Mouse (Mus musculus): ENCODE results near the gene Zzef1.

Gene Zzef1

GRCm38 (mm10) chr11:72923116-72923515 is 127.1 kb downstream of the Zzef1 start:
- no peak for DNase-seq

DNA sequence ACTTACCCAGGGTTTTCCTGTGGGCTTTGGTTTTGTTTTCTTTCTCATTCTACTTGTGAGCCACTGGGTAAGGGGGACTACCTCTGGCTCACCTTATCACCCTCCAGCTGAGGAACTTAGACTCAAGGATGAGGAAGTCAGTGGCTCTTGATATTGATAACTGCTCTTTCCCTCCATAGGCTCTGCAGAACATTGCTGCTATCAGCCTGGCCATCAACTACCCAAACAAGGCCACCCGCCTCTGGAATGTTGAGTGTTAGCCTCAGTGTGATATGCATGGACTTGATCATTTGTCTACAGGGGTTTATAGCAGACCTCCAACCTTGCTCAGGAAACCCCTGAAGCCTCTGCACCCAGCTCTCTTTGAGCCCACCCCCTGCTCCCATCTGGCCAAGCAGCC is 128.4 kb downstream of the Zzef1 start:
- DNase-seq, result no peak

DNA sequence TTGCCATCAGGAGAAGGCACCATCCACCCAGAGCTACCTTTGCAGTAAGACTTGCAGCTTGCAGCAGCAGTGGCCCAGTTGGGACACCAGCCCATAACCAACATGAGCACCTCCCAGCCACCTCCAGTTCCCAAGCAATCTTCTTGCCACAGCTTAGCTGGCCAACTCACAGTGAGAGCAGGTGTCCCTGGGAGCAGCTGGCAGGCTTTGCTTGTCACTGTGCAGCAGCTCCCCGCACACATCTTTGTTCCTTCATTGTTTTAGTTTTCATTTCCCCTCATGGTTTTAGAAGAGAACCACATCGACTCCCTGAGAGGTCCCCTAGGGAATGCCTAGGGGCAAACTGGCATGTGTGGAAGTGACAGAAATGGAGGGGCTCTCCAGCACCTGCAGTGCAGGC is 129.0 kb downstream of the Zzef1 start:
- DNase-seq, result no peak

- DNase-seq, result peak; percentile 72
These were observed 130.3 kb downstream of the Zzef1 start for GRCm38 (mm10) chr11:72926226-72926890.

GRCm38 (mm10) chr11:72928516-72928915 is 132.5 kb downstream of the Zzef1 start:
- DNase-seq, result no peak

DNA sequence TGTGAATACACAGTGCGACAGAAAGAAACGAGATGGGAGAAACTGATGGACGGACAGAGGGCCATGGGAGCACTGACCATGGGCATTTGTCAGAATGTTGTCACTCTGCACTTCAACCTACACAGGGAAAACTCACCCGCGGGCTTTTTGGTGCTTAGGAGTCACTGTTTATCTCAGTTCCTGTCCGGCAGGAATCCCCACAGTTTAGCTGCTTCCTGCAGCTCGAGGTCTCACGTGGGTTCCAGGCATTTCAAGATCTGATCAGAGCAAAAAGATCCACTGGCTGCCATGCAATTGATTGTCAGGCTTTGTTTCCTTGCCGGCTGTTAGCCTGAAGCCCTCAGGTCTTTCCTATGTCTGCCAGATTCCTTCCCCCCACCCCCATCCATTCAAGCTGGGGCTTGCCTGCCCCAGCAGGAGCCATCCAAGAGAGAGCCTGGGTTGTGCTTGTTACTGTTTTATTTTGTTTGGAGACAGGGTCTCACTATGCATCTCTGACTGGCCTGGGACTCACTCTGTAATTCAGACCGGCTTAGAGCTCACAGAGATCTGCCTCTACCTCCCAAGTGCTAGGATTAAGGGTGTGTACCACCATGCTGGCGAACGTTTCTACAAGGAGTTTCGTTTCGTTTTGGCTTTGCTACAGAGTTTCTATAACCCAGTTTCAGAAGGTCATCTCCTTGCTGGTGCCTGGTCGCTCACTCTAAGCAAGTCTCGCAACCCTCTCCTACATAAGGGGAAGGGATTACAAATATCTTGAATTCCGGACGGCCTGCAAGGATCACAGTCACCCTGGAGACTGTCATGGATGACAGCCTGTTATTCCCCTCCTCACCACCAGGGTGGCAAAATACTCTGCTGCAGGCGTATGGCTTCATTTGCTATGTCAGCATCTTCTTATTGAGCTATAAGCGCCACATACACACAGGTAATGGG is 144.4 kb downstream of the Zzef1 start:
- peak; percentile 48 for DNase-seq

GRCm38 (mm10) chr11:72944996-72945793 is 149.2 kb downstream of the Zzef1 start:
- no peak for DNase-seq

DNA sequence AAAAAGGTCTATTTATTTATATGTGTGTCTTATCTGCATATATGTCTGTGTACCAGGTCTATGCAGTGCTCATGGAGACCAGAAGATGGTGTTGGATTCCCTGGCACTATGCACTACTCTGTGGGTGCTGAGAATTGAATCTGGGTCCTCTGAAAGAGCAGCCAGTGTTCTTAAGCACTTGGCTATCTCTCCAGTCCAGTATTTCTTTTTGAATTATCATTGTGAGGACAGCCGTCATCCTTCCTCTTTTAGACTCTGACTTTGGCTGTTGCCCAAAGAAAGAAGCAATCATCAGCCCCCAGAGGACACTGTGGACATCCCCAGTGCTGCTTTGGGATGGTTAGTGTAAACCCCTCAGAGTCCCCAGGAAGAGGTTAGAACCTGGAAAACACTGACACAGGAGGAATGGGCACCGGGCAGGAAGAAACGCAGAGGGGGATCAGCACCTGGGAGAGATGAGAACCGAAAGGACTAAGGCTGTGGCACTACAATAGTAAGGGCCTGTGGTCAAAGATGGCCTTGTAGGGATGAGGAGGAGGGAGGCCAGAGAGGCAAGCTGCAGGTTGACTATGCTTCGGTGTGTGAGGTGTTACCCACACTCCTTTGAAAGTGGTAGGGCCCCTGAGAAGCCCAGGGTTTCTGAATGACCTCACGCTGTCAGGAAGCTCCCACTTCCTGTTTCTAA is 150.0 kb downstream of the Zzef1 start:
- no peak for DNase-seq

GRCm38 (mm10) chr11:72946560-72947119 is 150.6 kb downstream of the Zzef1 start:
- DNase-seq, result no peak

DNA sequence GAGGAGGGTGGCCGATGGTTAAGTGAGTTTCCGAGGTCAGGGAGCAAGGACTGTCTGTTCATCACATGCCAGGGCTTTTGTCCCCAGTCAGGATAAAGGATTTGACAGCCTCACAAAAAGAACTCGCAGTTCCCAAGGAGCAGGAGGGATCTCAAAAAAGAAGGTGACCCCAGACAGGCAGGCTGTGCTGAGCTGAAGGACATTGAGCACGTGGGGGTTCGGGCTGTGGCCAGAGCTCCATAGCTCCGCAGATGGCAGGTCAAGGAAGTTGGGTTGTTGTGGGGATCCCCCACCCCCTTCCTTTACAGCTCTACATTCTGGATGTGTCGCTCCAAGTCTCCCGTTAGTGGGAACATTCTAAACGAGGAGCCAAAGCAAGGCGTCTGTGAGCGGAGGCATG is 151.8 kb downstream of the Zzef1 start:
- DNase-seq, result no peak

- no peak for DNase-seq
These were observed 152.2 kb downstream of the Zzef1 start for GRCm38 (mm10) chr11:72948254-72948653.

- DNase-seq, result no peak
These were observed 155.3 kb downstream of the Zzef1 start for GRCm38 (mm10) chr11:72951137-72952000.

DNA sequence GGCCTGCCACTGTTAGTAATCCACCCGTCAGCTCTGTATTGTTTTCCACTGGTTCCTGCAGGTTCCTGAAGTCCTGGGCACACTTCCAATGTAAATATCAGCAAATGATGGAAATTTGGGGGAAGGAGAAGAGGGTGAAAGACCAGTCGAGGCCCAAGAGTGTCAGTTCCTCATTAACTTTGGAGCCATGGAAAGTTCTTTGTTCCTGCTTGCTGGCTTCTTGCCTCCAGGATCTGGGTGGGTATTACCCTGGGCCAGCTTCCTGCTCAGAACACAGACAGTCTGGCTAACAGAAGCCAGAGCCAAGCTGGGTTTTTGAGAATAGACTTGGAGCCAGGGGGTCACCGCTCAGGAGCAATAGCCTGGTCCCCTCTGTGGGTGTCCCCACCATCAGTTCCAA is 156.2 kb downstream of the Zzef1 start:
- no peak for DNase-seq

DNA sequence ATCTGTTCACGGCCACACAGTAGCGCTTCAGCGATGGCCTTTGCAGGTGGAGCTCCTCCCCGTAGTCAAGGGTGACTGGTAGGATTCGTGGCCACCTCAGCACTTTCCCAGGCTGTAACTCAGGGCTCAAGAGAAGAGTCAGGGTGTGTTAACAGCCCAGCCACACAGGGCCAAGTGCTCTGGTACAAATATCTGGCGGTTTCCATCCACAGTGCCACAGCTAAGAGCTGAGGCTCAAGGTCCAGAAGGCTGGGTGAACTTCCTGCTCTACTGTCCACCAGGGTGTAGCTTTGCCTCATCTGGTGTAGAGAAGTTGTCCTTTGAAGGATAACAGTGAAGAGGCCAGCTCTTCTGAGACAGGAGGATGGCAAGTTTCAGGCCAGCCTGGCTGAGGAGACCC is 156.7 kb downstream of the Zzef1 start:
- no peak for DNase-seq

GRCm38 (mm10) chr11:72953116-72953439 is 157.1 kb downstream of the Zzef1 start:
- no peak for DNase-seq

DNA sequence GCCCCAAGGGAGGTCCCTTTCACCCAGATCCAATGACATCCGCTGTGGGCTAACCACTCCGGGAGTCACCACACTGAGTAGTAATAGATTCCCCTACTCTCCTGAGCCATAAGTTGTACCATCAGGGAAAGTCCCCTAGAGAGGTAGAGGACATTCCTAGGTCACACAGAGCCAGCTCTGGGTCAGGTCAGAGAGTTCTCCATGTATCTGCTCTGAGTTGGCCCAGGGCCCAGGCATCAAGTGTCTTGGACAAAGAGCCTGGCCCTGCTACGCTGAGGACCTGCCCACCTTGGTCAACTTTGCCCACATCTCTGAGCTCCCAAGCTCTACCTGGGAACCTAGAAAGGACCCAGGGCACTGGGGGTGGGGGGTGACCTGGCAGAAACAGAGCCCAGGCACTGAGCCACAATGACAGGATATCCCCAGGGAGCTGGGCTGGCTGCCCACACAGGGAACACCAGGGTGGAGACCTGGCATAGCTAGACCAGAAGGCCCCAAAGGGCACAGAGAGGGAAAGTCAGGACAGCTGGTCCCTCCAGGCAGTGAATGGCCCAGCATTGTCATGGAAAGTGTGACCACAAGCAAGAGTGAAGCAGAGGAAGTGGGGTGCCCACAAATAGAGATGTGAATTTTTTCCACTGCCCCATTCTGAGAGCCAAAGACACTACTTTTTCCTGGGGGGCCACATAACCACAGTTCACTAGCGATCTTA is 157.6 kb downstream of the Zzef1 start:
- DNase-seq, result peak; percentile 20

DNA sequence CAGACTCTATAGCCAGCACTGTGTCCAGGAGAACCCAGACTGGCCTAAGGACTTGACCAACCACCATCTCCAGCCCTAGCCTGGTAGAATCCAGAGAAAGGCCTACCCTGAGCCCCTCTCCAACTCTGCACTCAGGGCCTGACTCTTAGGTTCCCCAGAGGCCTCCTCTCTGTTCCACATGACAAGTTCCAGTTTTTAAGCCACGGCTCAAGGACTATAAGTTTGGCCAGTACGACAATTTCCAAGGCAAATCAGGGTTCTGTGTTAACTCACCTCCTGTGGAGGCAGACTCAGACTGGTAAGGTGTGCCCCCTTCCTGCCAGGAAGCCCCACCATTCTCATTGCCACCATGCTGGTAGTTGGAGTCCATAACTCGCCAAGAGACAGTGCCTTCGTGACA is 158.2 kb downstream of the Zzef1 start:
- DNase-seq, result no peak

GRCm38 (mm10) chr11:72955339-72955974 is 159.4 kb downstream of the Zzef1 start:
- DNase-seq, result no peak

GRCm38 (mm10) chr11:72957318-72957717 is 161.3 kb downstream of the Zzef1 start:
- DNase-seq, result no peak

- peak; percentile 40 for DNase-seq
These were observed 164.1 kb downstream of the Zzef1 start for GRCm38 (mm10) chr11:72959924-72960679.

All from thymus, postnatal 25 days (tissue).